In the genomic region with DNA sequence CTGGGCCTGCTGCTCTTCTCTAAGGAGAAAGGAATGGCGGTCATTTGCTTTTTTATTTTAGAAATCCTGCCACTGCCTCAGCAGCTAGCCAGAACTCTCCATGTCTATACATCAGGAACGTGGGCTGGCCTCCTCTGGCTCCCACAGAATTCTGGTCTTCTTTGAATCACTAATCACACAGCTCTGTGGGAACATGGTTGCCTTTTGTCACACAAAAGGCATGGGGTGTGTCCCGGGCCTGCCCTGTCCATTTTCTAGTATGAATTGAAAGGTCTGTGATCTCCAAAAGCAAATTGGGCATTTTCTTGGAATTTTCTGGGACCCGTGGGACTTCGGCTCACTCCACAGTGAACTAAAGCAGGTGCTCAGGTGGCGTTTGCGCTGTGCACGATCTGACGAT, we compare ENCODE assay signal across 29 mouse cellular contexts.
DNase-seq lines count a peak whose midpoint lies in the region; ATAC-seq and TF ChIP-seq lines count a peak whose summit lies in the region.
"Had no signal": no experiment of that assay in that cellular context is flagged by ENCODE, and none has a peak within 500 bp of the region (broad histone marks: within the 10 kb centered on the region; RNA-seq: fewer than 3 reads in every experiment).

No protein-coding gene starts in this region.

- no peaks in the 10 kb centered on the region for H3K27me3 ChIP-seq in forebrain, embryonic 15.5 days
- H3K27me3 ChIP-seq in forebrain, embryonic 12.5 days, result no peaks in the 10 kb centered on the region
- no peaks in the 10 kb centered on the region for H3K27me3 ChIP-seq in neural tube, embryonic 15.5 days (replicated peaks)
- H3K27me3 ChIP-seq in stomach, postnatal 0 days (ENCODE audit: control insufficient read depth, insufficient read depth, low read length), result no peaks in the 10 kb centered on the region
- H3K27me3 ChIP-seq: limb, embryonic 13.5 days; liver, embryonic 12.5 days; megakaryocyte, embryonic 14.5 days; midbrain, embryonic 15.5 days; neural tube, embryonic 12.5 days had no signal

- no peaks in the 10 kb centered on the region for H3K36me3 ChIP-seq in forebrain, embryonic 15.5 days
- no peaks in the 10 kb centered on the region for H3K36me3 ChIP-seq in forebrain, embryonic 12.5 days (replicated peaks)
- H3K36me3 ChIP-seq in neural tube, embryonic 15.5 days, result peaks cover 2% of the 10 kb centered on the region; the same call in 1 of the 2 replicates
- H3K36me3 ChIP-seq in stomach, postnatal 0 days (ENCODE audit: control insufficient read depth, insufficient read depth, low read length), result peaks cover 2% of the 10 kb centered on the region; the same call in 1 of the 2 replicates
- H3K36me3 ChIP-seq: limb, embryonic 13.5 days; midbrain, embryonic 15.5 days had no signal

- no peak overlapping the region for H3K4me2 ChIP-seq in forebrain, embryonic 15.5 days (replicated peaks)
- H3K4me2 ChIP-seq in forebrain, embryonic 12.5 days, result no peak overlapping the region
- H3K4me2 ChIP-seq in neural tube, embryonic 15.5 days, result no peak overlapping the region
- no peak overlapping the region for H3K4me2 ChIP-seq in stomach, postnatal 0 days (replicated peaks; ENCODE audit: low read depth)
- H3K4me2 ChIP-seq: limb, embryonic 13.5 days; liver, embryonic 12.5 days; midbrain, embryonic 15.5 days; neural tube, embryonic 12.5 days had no signal

- no peak for TF ChIP-seq CTCF in layer of hippocampus, adult 2 months (conservative IDR thresholded peaks at IDR 0.05)
- no peak for TF ChIP-seq CTCF in stomach, postnatal 0 days (IDR thresholded peaks at IDR 0.05; ENCODE audit: low read depth)

- no peaks in the 10 kb centered on the region for H3K9me3 ChIP-seq in forebrain, embryonic 15.5 days
- H3K9me3 ChIP-seq in forebrain, embryonic 12.5 days, result no peaks in the 10 kb centered on the region
- H3K9me3 ChIP-seq in neural tube, embryonic 15.5 days (replicated peaks), result no peaks in the 10 kb centered on the region
- no peaks in the 10 kb centered on the region for H3K9me3 ChIP-seq in stomach, postnatal 0 days (ENCODE audit: control insufficient read depth, low read length)
- H3K9me3 ChIP-seq: limb, embryonic 13.5 days; liver, embryonic 12.5 days; megakaryocyte, embryonic 14.5 days; midbrain, embryonic 15.5 days; neural tube, embryonic 12.5 days had no signal

- DNase-seq in layer of hippocampus, adult 2 months (ENCODE audit: low spot score in 2 of 2), result peak in 1 of 2 experiments; percentile 8
- no peak for DNase-seq in layer of hippocampus, postnatal 10 days (ENCODE audit: low spot score in 2 of 2)
- peak; percentile 10 for DNase-seq in neural tube, embryonic 10.5 days (ENCODE audit: extremely low spot score, low spot score)
- DNase-seq in stomach, postnatal 0 days (ENCODE audit: low spot score), result peak; percentile 9
- no peak for DNase-seq in right cerebral cortex, postnatal 10 days (ENCODE audit: low spot score in 2 of 2)
- DNase-seq: adrenal gland, adult 8-10 months; cerebellum, adult 9-10 months; cerebellum, postnatal 36 days; gastrocnemius, adult 2 months; gastrocnemius, postnatal 36 days; heart, adult 2 months; heart, postnatal 14 days; kidney, postnatal 10 days; layer of hippocampus, adult 9-11 months; lung, adult 18-20 months; lung, postnatal 4 days; right cerebral cortex, postnatal 14 days; thymus, adult 18-20 months; thymus, postnatal 25 days had no signal

- H3K27ac ChIP-seq in forebrain, embryonic 15.5 days (replicated peaks), result 0 out of 2 replicates have a peak overlapping the region, but pooled peaks have one; percentile 5
- no peak overlapping the region for H3K27ac ChIP-seq in forebrain, embryonic 12.5 days
- H3K27ac ChIP-seq in layer of hippocampus, adult 2 months, result peak overlapping the region; percentile 84
- no peak overlapping the region for H3K27ac ChIP-seq in neural tube, embryonic 15.5 days (replicated peaks)
- no peak overlapping the region for H3K27ac ChIP-seq in stomach, postnatal 0 days (replicated peaks)
- H3K27ac ChIP-seq: gastrocnemius, adult 2 months; heart, adult 2 months; limb, embryonic 13.5 days; liver, embryonic 12.5 days; midbrain, embryonic 15.5 days; neural tube, embryonic 12.5 days had no signal

- H3K9ac ChIP-seq in forebrain, embryonic 15.5 days (replicated peaks), result no peak overlapping the region
- no peak overlapping the region for H3K9ac ChIP-seq in forebrain, embryonic 12.5 days
- H3K9ac ChIP-seq in neural tube, embryonic 15.5 days (replicated peaks), result no peak overlapping the region
- no peak overlapping the region for H3K9ac ChIP-seq in stomach, postnatal 0 days (ENCODE audit: low read length)
- H3K9ac ChIP-seq: limb, embryonic 13.5 days; liver, embryonic 12.5 days; midbrain, embryonic 15.5 days; neural tube, embryonic 12.5 days had no signal

- no peak overlapping the region for H3K4me3 ChIP-seq in forebrain, embryonic 15.5 days
- H3K4me3 ChIP-seq in forebrain, embryonic 12.5 days (replicated peaks), result no peak overlapping the region
- no peak overlapping the region for H3K4me3 ChIP-seq in layer of hippocampus, adult 2 months
- no peak overlapping the region for H3K4me3 ChIP-seq in neural tube, embryonic 15.5 days (replicated peaks)
- no peak overlapping the region for H3K4me3 ChIP-seq in stomach, postnatal 0 days (ENCODE audit: low read depth, low read length)
- H3K4me3 ChIP-seq: gastrocnemius, adult 2 months; heart, adult 2 months; limb, embryonic 13.5 days; liver, embryonic 12.5 days; megakaryocyte, embryonic 14.5 days; midbrain, embryonic 15.5 days; neural tube, embryonic 12.5 days had no signal

- no peak for ATAC-seq in forebrain, embryonic 15.5 days (replicated peaks)
- no peak for ATAC-seq in forebrain, embryonic 12.5 days (ENCODE audit: low FRiP score)
- ATAC-seq in neural tube, embryonic 15.5 days (ENCODE audit: low FRiP score), result no peak
- no peak for ATAC-seq in stomach, postnatal 0 days (ENCODE audit: low FRiP score, low TSS enrichment)
- ATAC-seq: hindbrain, embryonic 16.5 days; liver, embryonic 12.5 days; lung, postnatal 0 days; midbrain, embryonic 15.5 days had no signal

- 34% methylated on average over 9 of the region's 9 CpGs for WGBS in forebrain, embryonic 15.5 days
- WGBS in forebrain, embryonic 12.5 days, result 38% methylated on average over 9 of the region's 9 CpGs
- WGBS in neural tube, embryonic 15.5 days, result 51% methylated on average over 9 of the region's 9 CpGs
- 75% methylated on average over 9 of the region's 9 CpGs for WGBS in stomach, postnatal 0 days

- peaks cover 17% of the 10 kb centered on the region for H3K4me1 ChIP-seq in forebrain, embryonic 15.5 days
- H3K4me1 ChIP-seq in forebrain, embryonic 12.5 days, result peaks cover 17% of the 10 kb centered on the region
- H3K4me1 ChIP-seq in neural tube, embryonic 15.5 days, result peaks cover 21% of the 10 kb centered on the region
- H3K4me1 ChIP-seq in stomach, postnatal 0 days (replicated peaks; ENCODE audit: control insufficient read depth, insufficient read depth), result no peaks in the 10 kb centered on the region; the same call in 1 of the 2 replicates
- H3K4me1 ChIP-seq: liver, embryonic 12.5 days had no signal

- no peak for TF ChIP-seq EP300 in stomach, postnatal 0 days (optimal IDR thresholded peaks at IDR 0.05)

Comparison
In these comparisons a context has a peak if more than half of its experiments do, and no peak if none do; other contexts are left out.
1. H3K27ac ChIP-seq: peak in forebrain, embryonic 15.5 days (single experiment) and layer of hippocampus, adult 2 months (single experiment); none in forebrain, embryonic 12.5 days (single experiment), neural tube, embryonic 15.5 days (single experiment) and stomach, postnatal 0 days (single experiment).
2. DNase-seq: peak in neural tube, embryonic 10.5 days (single experiment) and stomach, postnatal 0 days (single experiment); none in layer of hippocampus, postnatal 10 days (0 of 2) and right cerebral cortex, postnatal 10 days (0 of 2).